Mouse (Mus musculus): ENCODE measurements at regions not wholly inside any gene's neighbourhood (a gene's known extent, or its start where the extent isn't known, plus 50 kb on each side); places are given as distances from the start of the nearest gene placed in this dataset.

GRCm38 (mm10) chr16:55612001-55612400, 226.7 kb downstream of the Nfkbiz start:
- TF ChIP-seq POLR2A (IDR thresholded peaks at IDR 0.05; ENCODE audit: borderline replicate concordance, low read depth, low read length) (no peak), CTCF (IDR thresholded peaks at IDR 0.05; ENCODE audit: low read depth, low read length) (no peak)

Measured in bone marrow macrophage, adult 2 months (primary cell).